Mouse (Mus musculus): ENCODE results near the gene Dpt.
"Not testable (repeated sequence)": the region's sequence is repeated elsewhere in the genome, so short reads cannot be mapped to it uniquely, and the experiment has no call there.

Gene Dpt

GRCm38 (mm10) chr1:164796471-164796870, at the start of gene Dpt:
TSS of gene Dpt (plus strand) at chr1:164796644.
- no peak for DNase-seq (ENCODE audit: low spot score in 2 of 2)

DNA sequence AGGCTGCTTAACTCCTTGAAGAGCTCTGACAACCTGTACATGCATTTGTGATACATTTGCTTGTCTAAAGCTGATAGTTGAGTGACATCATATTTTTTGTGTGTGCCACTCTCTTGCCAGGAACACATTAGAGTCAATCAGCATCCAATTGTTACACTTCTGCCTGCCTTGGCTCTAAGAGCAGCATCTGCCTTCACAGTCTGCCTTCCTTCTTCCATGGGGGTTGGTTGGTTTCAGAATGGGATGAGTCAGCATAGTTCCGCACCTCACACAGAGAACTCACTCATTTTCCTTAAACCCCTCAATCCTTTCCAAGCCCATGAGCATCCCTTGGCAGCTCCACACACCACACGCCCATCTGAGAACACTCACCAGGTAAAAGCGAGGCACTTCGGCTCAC, 42.7 kb upstream of the Dpt start:
- peak; percentile 17 to 44 for DNase-seq (ENCODE audit: low spot score in 2 of 2)

- DNase-seq (ENCODE audit: low spot score in 2 of 2) = no peak
Measured at GRCm38 (mm10) chr1:164755671-164756070, 40.8 kb upstream of the Dpt start.

DNA sequence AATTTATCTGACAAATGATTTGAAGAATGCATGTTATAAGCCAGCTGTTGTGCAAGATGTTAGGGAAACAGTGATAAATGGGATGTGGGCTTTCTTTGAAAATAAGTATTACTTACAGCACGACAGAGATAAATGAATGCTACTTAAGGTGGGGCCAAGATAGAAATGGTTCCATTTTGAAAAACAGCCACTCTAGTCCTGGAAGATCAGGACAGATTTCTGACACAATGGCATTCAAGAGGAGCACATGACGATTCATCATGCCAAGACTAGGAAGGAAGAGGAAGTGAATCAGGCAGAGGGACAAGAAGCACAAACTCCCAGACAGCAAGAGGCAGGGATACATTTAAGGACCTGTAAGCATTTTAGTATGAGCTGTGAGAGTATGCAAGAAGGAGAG, 39.5 kb upstream of the Dpt start:
- DNase-seq (ENCODE audit: low spot score in 2 of 2) = no peak

- DNase-seq (ENCODE audit: low spot score in 2 of 2) = no peak
Measured at GRCm38 (mm10) chr1:164758401-164758800, 38.0 kb upstream of the Dpt start.

- DNase-seq (ENCODE audit: low spot score in 2 of 2) = no peak
Measured at GRCm38 (mm10) chr1:164762276-164762675, 34.2 kb upstream of the Dpt start.

DNA sequence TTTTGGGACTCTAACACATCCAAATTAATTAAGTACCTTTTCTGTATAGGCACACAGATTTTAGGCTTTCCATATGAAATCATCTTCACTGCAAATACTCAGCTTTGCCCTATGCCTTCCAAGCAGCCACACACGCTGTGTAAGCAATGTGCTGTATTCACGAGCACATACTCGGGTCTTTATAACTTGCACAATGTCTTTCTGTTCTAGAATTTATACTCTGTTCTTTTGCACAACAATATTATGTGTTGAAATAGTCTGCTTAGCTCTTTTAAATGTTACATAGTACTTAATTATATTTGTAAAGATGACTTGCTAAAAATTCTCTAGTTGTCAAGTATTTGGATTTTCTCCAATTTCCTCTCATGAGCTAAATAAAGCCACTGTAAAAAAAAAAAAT, 29.8 kb upstream of the Dpt start:
- DNase-seq (ENCODE audit: low spot score in 2 of 2) = no peak

- DNase-seq (ENCODE audit: low spot score in 2 of 2) = peak; percentile 42 to 52
Measured at GRCm38 (mm10) chr1:164770611-164771010, 25.8 kb upstream of the Dpt start.

DNA sequence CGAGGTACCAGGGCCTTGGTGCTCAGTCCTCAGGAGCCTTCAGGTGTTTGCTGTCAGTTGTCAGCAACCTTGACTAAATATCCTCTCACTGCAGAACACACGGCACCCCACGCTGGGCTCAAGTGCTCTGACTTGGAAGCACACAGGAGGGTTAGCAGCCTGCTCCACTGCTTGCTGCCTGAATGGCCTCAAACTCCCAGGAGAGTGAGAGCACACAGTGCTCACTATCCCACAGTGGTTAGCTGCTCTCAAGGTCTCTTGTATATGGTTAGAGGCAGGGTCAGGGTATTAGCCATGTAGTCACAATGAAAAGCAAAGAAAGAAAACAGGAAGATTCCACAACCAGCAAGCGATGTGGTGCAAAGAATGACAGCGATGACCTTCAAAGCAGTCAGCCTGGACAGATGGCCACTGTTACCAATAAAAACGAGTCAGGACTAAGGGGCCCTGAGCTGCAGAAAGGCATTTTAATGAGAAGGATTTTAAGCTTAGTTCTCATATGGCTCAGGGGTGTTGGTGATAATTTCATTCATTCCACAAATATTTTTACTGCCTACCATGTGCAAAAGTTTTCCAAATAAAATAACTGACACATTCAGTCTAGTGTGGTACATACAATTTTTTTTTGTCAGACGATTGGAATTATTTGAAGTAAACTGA, 15.5 kb upstream of the Dpt start:
- no peak for DNase-seq (ENCODE audit: low spot score in 2 of 2)

DNA sequence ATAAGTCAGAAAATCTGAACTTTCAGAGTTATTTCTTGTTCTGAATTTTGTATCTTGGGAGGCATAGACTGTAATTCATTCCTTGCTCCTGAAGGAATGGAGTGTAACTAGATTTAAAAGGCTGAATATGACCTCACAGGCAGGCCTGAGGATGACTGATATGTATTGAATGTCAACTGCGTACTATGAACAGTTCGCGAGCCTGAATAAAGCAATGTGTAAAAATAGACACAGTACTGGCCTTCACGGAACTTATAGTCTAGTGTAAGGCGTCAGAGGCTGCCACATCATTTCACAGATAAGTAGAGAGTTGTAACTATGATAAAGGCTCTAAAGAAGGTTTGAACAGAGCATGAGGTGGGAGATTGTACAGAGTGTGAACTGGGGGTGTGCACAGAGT, 10.3 kb upstream of the Dpt start:
- no peak for DNase-seq (ENCODE audit: low spot score in 2 of 2)

GRCm38 (mm10) chr1:164787771-164788170, 8.7 kb upstream of the Dpt start:
- DNase-seq (ENCODE audit: low spot score in 2 of 2) = peak; percentile 82 to 91

DNA sequence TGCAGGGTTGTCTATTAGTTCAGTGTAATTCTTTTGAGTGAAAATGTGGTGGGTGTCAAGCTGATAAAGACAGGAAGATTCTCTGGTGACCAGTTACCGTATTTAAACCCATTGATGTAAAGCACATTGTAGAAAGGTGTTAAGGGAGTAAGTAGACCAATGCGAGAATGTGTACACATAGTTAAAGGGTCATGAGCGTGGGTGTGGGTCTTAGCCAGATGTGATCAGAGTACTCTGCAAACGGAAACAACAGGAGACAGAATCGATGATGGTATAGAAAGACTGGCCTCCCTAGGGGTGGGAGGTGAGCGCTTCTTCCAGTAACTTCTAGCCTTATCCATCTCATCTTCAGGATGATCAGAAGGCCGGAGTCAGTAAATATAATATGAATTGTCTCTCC, 8.2 kb upstream of the Dpt start:
- no peak for DNase-seq (ENCODE audit: low spot score in 2 of 2)

- not testable (repeated sequence) for DNase-seq (ENCODE audit: low spot score in 2 of 2)
Measured at GRCm38 (mm10) chr1:164790296-164790695, 6.1 kb upstream of the Dpt start.

- no peak for DNase-seq (ENCODE audit: low spot score in 2 of 2)
Measured at GRCm38 (mm10) chr1:164793049-164793448, 3.4 kb upstream of the Dpt start.

DNA sequence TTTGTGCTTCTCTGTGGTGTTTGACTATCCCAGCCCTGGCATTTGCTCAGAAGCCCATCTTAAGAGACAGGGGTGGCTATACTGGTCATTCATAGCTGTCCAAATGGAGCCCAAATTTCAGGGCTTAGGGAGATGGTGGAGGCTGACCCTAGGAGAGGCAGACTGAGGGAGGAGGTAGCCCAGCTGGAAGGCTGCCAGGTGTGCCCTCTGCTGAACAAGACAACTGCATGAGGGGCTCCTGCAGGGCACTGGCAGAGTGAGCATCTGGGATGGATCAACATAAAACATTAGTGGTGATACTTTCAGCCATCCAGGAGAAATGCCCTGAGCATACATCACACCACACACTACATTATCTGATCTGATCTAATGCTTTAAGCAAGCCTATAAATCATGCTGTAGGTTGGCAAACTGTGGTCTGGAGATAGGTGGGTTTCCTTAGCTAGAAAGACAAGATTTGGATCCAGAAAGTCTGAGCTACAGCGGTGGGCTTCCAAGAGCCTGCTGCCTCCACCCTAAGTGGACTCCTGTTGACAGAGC, 1.4 kb downstream of the Dpt start:
- no peak for DNase-seq (ENCODE audit: low spot score in 2 of 2)

DNA sequence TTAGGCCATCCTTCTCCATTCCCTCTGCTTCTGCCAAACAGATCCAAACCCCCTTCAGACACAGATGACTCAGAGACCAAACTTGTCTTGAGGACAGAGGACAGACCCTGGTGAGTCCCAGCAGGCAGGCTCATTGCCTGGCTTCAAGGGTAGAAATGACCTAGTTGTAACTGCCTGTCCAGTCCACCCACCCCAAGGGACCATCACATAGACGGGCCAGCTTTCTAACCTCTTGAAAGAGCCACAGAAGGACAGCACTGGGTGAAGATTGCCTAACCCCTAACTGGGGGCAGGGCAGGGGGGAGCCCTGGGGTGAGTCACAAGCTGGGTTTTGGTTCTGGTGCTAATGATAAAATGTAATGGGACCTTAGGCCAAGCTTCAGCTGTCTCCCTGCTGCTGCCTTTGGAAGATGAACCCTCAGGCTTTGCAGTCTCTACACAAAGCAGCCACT, 2.1 kb downstream of the Dpt start:
- no peak for DNase-seq (ENCODE audit: low spot score in 2 of 2)

- DNase-seq (ENCODE audit: low spot score in 2 of 2) = no peak
Measured at GRCm38 (mm10) chr1:164799161-164799560, 2.7 kb downstream of the Dpt start.

DNA sequence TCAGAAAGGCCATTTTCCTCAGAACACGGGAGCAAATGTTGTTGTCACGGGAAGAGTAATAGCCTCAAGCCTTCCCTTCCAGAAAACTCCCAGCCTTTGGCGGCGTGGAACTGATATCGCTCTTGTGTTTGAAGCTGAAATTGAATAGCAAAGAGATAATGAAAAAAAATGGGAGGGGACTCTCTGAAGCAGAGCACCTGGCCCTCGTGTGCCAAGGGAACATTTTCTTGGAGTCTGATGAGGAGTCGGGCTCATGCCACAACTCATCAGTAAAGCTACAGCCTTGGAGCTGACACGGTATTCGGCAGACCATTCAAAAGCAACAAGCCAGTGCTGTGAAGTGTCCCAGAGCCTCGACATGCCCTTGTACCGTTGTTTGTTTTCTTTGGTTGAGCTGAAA, 7.8 kb downstream of the Dpt start:
- no peak for DNase-seq (ENCODE audit: low spot score in 2 of 2)

GRCm38 (mm10) chr1:164804751-164805435, 8.4 kb downstream of the Dpt start:
- no peak for DNase-seq (ENCODE audit: low spot score in 2 of 2)

DNA sequence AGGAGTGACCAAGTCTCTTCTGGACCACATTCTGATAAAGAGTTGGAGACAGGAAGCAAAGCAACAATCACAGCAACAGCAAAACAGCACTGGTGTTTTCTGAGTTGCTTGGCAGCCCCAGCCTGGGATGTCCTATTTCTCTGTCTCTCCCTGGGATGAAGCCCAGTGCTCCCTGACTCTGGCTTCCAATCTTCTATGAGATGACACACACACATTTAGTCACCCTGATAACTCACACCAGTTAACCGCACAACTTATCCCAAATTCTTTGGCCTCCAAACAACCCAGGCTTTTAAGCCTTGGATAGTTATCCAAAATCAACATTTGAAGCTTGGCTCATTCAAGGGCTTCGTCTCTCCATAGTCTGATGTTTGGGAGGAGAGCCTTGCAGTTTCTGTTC, 12.9 kb downstream of the Dpt start:
- no peak for DNase-seq (ENCODE audit: low spot score in 2 of 2)

- no peak for DNase-seq (ENCODE audit: low spot score in 2 of 2)
Measured at GRCm38 (mm10) chr1:164811296-164811695, 14.9 kb downstream of the Dpt start.

- DNase-seq (ENCODE audit: low spot score in 2 of 2) = no peak
Measured at GRCm38 (mm10) chr1:164814243-164814642, 17.8 kb downstream of the Dpt start.

GRCm38 (mm10) chr1:164815330-164815729, 18.9 kb downstream of the Dpt start:
- DNase-seq (ENCODE audit: low spot score in 2 of 2) = no peak
